Mouse (Mus musculus) retina, postnatal 1 day (tissue): Measurements from ENCODE around the gene Nutf2-ps1.

ENCODE experiments used
- DNase-seq: peaks from one replicate; pipeline ENCODE4 v3.0.0-alpha.2; 2012

Gene Nutf2-ps1

GRCm38 (mm10) chr19:53568553-53568952 is 20.3 kb downstream of the Nutf2-ps1 start:
- DNase-seq, result no peak

- DNase-seq, result peak; percentile 36
These were observed 21.0 kb downstream of the Nutf2-ps1 start for GRCm38 (mm10) chr19:53567864-53568263.

GRCm38 (mm10) chr19:53565565-53566277 is 23.1 kb downstream of the Nutf2-ps1 start:
- no peak for DNase-seq

- DNase-seq, result no peak
These were observed 24.7 kb downstream of the Nutf2-ps1 start for GRCm38 (mm10) chr19:53564174-53564573.

GRCm38 (mm10) chr19:53560436-53560835 is 28.4 kb downstream of the Nutf2-ps1 start:
- no peak for DNase-seq

- DNase-seq, result no peak
These were observed 31.5 kb downstream of the Nutf2-ps1 start for GRCm38 (mm10) chr19:53557267-53557936.

GRCm38 (mm10) chr19:53556841-53557240 is 32.0 kb downstream of the Nutf2-ps1 start:
- peak; percentile 29 for DNase-seq

GRCm38 (mm10) chr19:53554981-53555616 is 33.8 kb downstream of the Nutf2-ps1 start:
- DNase-seq, result no peak

GRCm38 (mm10) chr19:53554402-53554801 is 34.5 kb downstream of the Nutf2-ps1 start:
- no peak for DNase-seq

- DNase-seq, result no peak
These were observed 36.1 kb downstream of the Nutf2-ps1 start for GRCm38 (mm10) chr19:53552795-53553194.

- DNase-seq, result no peak
These were observed 36.6 kb downstream of the Nutf2-ps1 start for GRCm38 (mm10) chr19:53552216-53552786.

- no peak for DNase-seq
These were observed 37.9 kb downstream of the Nutf2-ps1 start for GRCm38 (mm10) chr19:53550972-53551371.

- peak; percentile 69 for DNase-seq
These were observed 41.3 kb downstream of the Nutf2-ps1 start for GRCm38 (mm10) chr19:53547597-53547996.

- no peak for DNase-seq
These were observed 43.8 kb downstream of the Nutf2-ps1 start for GRCm38 (mm10) chr19:53544923-53545561.

GRCm38 (mm10) chr19:53543602-53544001 is 45.3 kb downstream of the Nutf2-ps1 start:
- peak; percentile 18 for DNase-seq

- DNase-seq, result no peak
These were observed 49.6 kb downstream of the Nutf2-ps1 start for GRCm38 (mm10) chr19:53539296-53539695.

- no peak for DNase-seq
These were observed 50.1 kb downstream of the Nutf2-ps1 start for GRCm38 (mm10) chr19:53538796-53539195.
